Mouse (Mus musculus): ENCODE measurements around the gene Gm20425. TPM values are rescaled to one million over a fixed set of nuclear protein-coding genes. Genes with fewer than 3 reads are reported as not detected.
A peak's percentile ranks its signal among the peaks of the same experiment; 100 is the strongest.

Gene Gm20425
- total RNA-seq, 2 experiments from 2014 or later: 10.8 to 11.3 TPM

DNA sequence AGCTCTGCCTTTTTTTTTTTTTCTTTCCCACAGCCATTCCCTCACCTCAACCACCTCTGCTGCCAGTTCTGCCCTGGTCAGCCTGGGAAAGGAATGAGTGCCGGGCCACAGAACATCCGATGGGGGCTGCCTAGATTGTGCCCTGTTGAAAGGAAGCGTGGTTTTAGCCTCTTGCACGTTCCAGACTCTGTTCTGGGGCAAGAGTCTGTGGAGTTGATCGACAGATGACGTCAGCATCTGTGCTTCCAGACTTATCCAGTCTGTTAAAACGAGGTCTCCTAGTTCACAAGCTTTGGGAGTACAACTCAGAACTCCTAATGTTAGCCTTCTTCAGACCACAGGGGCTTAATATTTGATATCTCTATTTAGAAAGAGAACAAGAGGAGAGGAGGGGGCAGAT, 4.0 kb upstream of the Gm20425 start:
- Histone ChIP-seq H3K4me3 (no peak overlapping the region), H3K27ac (peak overlapping the region; percentile 65)
- TF ChIP-seq CTCF (conservative IDR thresholded peaks at IDR 0.05): no peak
- DNase-seq (ENCODE audit: low spot score in 2 of 2): no peak

DNA sequence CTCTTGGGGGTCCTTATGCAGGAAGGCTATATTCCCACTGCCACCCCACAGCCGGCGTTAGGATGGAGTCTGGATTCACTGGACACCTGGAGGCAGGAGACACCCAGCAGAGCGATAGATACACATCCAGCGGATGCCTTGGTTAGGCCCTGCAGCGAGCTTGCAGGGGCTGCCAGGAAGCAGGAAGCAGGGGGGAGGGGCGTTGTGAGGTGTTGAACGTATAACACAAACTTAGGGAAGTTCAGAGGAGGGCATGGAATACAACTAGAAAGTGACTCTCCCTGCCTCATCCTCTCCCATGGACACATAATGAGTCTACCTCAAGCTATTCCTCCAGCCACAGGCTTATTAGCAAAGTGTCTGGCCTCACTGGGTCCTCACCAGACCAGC, 2.9 kb upstream of the Gm20425 start:
- Histone ChIP-seq H3K4me3 (no peak overlapping the region), H3K27ac (peak overlapping the region; percentile 65)
- no peak for TF ChIP-seq CTCF (conservative IDR thresholded peaks at IDR 0.05)
- no peak for DNase-seq (ENCODE audit: low spot score in 2 of 2)

DNA sequence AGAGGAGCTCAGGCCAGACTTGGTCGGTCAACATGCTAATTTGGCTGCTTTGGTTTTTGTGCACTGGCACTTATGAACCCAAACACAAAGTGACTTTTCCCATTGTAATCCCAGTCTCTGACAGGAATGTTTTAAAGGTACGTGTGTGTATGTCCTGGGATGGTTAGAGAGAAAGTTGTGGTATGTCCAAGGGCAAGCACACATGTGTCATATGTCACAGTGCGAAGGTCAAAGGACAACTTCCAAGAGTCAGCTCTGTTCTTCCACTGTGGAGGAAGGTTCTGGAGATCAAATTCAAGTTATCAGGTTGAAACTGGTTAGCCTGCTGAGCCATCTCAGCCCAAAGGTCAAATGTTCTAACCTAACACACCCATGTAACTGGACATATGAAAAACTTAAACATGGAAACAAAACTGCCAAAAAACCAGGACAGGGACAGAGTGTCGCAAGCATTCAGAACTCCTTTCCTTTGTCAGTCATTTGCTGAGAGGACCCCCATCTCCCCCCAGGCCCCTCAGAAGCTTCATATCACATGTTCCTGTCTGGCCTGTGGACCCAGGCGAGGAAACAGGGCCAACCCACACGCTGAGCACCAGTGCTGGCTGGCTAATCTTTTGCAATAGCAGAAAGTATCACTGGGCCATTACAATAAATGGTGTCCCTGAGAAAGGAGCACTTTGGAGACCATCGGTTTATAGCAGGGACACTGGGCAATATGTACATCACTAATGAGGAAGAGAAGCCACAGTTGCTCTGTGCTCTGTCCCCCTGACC, 2.3 kb upstream of the Gm20425 start:
- Histone ChIP-seq H3K4me3 (no peak overlapping the region), H3K27ac (peak overlapping the region; percentile 65)
- no peak for DNase-seq (ENCODE audit: low spot score in 2 of 2)
- no peak for TF ChIP-seq CTCF (conservative IDR thresholded peaks at IDR 0.05)

DNA sequence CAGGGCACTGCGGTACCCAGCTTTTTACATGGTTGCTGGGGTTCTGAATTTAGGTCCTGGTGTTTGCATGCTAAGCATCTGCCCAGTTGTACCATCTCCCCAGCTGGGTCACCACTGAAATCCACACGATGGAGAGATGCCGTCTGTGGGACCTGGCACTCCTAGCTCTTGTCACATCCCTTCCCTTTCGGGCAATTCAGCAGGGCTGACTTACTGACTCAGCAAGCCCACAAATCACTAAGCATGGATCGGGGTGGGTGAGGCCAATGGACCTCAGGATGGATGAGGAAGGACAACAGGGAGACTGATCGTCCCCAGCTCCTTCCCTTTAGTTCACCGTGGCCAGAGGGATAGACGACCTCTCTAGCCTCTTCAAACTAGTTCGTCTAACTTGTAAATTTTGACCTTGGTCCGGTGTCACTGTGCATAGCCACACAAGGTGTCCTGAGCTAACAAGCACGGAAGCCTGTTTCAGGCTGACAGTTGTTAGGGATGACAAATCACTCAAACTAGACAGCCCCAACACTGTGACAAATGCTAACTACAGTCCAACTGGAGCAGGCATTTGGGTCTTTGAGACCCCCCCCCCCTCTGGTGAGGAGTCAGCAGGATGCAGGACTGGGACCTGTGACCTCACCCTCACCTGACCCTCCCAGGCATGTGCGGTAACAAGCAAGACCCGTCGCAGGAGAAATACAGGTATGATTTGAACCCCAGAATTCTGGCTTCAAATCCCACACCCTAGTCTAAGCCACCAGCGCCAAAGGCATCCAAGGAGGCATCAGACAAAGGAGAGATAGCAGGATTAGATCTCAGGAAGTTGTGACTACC, 855 bp downstream of the Gm20425 start:
- no peak for DNase-seq (ENCODE audit: low spot score in 2 of 2)

DNA sequence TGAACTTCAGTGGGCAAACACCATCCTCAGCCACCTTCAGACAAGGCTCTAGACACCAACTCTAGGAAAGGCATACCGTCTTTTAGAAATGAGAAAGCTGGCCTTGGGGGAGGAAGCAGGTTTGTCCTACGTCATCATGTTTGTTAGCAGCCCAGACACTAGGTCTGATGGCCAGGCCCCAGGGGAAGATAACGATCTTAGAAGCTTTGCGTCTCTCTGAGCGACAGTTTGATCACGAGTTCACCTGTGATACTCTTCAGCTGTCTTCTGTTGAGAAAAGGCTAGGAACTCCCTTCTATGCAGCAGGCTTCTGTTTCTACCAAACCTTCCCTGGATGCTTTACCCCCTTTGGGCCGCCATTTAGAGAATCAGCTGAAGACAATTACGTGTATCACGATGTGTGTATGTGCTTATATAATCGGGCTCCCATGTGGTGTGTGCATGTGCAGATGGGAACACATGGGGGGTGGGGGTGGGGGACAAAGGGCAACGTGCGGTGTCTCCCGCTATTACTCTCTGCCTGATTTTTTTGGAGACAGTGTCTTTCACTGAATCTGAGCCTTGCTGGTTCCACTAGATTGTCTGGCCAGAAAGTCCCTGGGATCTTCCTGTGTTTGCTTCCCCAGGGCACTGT, 1.6 kb downstream of the Gm20425 start:
- Histone ChIP-seq H3K4me3 (peak overlapping the region; percentile 44; the same call in 1 of the 2 replicates), H3K27ac (peak overlapping the region; percentile 80; the same call in 1 of the 2 replicates)
- no peak for TF ChIP-seq CTCF (conservative IDR thresholded peaks at IDR 0.05)
- DNase-seq (ENCODE audit: low spot score in 2 of 2): no peak

More for the DNA sequence above, 855 bp downstream of the Gm20425 start:
- TF ChIP-seq CTCF (conservative IDR thresholded peaks at IDR 0.05): no peak
- Histone ChIP-seq H3K27ac (peak overlapping the region; percentile 80), H3K4me3 (peak overlapping the region; percentile 44)

DNA sequence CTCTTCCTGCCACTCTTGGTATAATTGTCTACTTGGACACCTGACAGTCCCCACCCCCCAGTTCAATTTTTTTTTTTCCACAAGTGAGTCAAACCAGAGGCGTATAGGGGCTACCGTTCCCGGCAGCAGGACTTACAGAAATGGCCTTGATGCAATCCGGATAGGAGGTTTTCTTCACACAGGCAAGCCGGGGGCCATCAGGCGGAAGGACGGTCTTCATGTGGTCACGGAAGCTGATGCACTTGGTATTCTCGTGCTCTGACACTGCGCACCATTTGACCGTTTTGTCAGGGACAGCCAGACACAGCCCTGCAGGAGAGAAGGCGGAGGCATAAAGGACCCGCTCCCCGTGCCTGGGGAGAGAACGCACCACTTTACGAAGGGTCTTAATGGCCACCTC, 2.3 kb downstream of the Gm20425 start:
- Histone ChIP-seq H3K27ac (no peak overlapping the region; the same call in 1 of the 2 replicates), H3K4me3 (peak overlapping the region; percentile 8; the same call in 1 of the 2 replicates)
- TF ChIP-seq CTCF (conservative IDR thresholded peaks at IDR 0.05): no peak
- no peak for DNase-seq (ENCODE audit: low spot score in 2 of 2)

DNA sequence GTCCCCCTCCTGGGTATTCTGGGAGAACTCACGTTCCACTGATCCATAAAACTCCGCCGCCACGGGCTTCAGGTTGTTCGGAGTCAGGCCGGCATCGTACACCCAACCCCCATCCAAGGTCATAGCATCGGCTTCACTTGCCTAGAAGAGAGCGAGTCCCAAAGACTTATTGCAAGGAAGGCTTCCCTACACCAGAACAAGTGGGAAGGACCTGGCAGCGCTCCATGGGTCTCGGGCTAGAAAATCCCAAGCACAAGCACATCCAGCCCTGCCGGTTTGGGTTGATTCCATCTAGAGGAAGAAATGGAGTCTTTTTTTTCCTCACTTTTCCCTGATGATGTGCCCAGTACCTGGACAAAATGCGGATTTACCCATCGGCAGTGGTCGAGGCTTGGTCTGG, 3.3 kb downstream of the Gm20425 start:
- Histone ChIP-seq H3K4me3 (no peak overlapping the region), H3K27ac (no peak overlapping the region)
- no peak for DNase-seq (ENCODE audit: low spot score in 2 of 2)
- no peak for TF ChIP-seq CTCF (conservative IDR thresholded peaks at IDR 0.05)

DNA sequence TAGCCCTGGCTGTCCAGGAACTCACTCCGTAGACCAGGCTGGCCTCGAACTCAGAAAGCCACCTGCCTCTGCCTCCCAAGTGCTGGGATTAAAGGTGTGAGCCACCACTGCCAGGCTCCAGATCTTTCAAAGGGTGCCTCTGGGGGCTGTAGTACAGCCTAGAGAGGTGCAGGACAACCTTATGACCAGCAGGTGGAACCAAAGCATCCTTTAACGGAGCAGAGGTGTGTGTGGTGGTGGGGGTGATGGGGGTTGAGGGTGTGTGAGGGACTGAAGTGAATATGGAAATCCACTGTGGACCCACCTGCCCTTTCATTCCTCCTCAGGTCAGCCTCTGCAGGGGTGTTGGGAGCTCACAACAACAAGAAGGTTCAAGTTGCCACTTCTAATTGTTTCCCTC, 4.6 kb downstream of the Gm20425 start:
- DNase-seq (ENCODE audit: low spot score in 2 of 2): no peak
- Histone ChIP-seq H3K4me3 (no peak overlapping the region), H3K27ac (no peak overlapping the region)
- peak; percentile 65 for TF ChIP-seq CTCF (conservative IDR thresholded peaks at IDR 0.05)

DNA sequence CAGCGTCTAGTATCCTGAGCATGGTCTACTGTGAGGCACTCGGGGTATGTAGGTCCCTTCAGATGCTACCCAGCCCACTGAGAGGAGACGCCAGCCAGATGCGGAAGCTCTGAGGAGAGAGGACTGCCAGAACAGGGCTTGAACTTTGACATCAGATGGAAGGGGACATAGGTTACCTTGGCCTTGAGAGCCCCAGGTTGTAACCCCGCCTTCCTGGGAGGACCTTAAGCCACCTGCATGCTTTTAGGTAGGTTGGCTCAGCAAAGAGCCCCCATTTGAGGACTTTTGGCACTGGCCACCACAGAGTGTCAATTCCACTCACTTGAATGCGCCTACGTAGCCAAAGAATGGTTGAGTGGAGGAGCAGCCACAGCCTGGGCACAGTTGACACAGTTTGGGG, 5.4 kb downstream of the Gm20425 start:
- no peak for TF ChIP-seq CTCF (conservative IDR thresholded peaks at IDR 0.05)
- DNase-seq (ENCODE audit: low spot score in 2 of 2): no peak

DNA sequence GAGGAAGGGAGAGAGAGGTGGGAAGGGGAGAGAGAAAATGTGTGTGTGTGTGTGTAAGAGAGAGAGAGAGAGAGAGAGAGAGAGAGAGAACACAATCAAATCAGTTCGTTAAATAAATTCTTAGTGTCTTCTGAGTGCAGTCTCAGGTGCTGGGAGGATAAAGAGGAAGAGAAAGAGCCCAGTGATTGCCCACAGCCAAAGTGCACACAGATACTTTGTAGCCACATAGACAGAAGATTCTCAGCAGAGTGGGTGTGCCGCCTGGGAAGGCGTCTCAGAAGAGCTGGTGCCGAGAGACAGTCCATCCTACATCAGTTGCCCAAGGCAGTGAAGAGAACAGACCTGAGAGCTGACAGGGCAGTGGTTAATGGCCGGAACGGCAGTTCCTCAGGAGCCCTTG, 15.8 kb downstream of the Gm20425 start:
- Histone ChIP-seq H3K4me3 (no peak overlapping the region), H3K27ac (no peak overlapping the region)
- no peak for DNase-seq (ENCODE audit: low spot score in 2 of 2)
- no peak for TF ChIP-seq CTCF (conservative IDR thresholded peaks at IDR 0.05)

More for the DNA sequence above, 5.4 kb downstream of the Gm20425 start:
- Histone ChIP-seq H3K27ac (no peak overlapping the region), H3K4me3 (no peak overlapping the region)

DNA sequence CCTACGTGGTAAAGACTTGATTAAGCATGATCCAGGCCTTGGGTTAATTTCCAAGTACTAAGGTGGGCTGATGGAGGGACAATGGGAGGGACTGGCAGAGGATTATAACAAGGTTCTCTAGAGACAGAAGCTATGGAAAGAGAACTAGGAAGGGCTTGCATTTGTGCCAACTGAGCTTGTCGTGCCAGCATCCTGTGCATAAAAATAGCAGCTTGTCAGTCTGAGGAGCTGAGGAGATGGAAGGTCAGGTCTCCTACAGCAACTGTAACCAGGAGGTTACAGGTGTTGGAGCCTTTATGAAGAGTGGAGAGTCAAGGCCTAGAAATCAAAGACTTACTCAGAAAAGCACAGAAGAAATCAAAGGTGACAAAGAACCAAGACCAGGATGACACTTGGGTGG, 16.5 kb downstream of the Gm20425 start:
- DNase-seq (ENCODE audit: low spot score in 2 of 2): no peak
- Histone ChIP-seq H3K4me3 (no peak overlapping the region), H3K27ac (no peak overlapping the region)
- no peak for TF ChIP-seq CTCF (conservative IDR thresholded peaks at IDR 0.05)

DNA sequence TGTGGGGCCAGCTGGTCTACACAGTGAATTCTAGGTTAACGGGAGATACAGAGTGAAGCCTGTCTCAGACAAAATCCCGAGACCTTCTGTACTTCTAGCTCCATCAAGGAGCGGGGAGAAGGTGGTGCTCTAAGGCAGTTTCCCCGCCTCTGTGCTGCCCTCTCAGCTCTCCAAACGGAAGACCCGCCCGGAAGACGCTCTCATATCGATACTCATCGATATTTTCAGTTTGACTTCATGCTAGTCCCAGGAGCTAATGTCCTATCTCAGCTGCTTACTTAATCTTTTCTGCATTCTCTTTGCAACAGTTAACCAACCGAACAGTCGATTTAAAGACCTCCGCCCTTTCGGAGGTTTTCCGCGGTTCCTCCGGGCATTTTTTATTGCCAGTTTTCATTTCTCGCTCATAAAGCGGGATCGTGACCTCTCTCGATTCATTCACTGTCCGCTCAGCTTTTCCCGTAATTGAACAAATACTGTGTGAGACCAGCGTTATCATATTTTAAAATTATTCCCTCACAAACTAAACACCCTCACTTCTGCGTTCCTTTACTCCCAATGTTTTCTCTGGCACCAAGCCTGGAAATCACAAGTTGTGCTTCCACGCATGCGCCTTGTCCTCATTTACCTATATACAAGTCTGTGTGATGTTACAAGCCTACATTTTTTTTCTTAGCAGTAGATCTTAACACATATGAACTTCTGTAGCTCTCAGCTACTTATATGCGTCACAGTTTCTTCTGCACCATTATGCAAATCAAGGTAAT, 17.3 kb downstream of the Gm20425 start:
- no peak for DNase-seq (ENCODE audit: low spot score in 2 of 2)
- Histone ChIP-seq H3K4me3 (no peak overlapping the region), H3K27ac (no peak overlapping the region)
- no peak for TF ChIP-seq CTCF (conservative IDR thresholded peaks at IDR 0.05)

All from layer of hippocampus, adult 2 months (tissue).